Mouse (Mus musculus): Measurements from ENCODE around the gene Polr3b.
A peak's percentile ranks its signal among the peaks of the same experiment; 100 is the strongest.

Gene Polr3b

GRCm38 (mm10) chr10:84621826-84622790, at the start of gene Polr3b:
Gene Polr3b (plus strand): TSS chr10:84622292.
- peak; percentile 95 to 96 for DNase-seq

- DNase-seq = no peak
These were observed 48.2 kb upstream of the Polr3b start for GRCm38 (mm10) chr10:84573671-84574420.

- DNase-seq = no peak
These were observed 46.1 kb upstream of the Polr3b start for GRCm38 (mm10) chr10:84576029-84576394.

DNA sequence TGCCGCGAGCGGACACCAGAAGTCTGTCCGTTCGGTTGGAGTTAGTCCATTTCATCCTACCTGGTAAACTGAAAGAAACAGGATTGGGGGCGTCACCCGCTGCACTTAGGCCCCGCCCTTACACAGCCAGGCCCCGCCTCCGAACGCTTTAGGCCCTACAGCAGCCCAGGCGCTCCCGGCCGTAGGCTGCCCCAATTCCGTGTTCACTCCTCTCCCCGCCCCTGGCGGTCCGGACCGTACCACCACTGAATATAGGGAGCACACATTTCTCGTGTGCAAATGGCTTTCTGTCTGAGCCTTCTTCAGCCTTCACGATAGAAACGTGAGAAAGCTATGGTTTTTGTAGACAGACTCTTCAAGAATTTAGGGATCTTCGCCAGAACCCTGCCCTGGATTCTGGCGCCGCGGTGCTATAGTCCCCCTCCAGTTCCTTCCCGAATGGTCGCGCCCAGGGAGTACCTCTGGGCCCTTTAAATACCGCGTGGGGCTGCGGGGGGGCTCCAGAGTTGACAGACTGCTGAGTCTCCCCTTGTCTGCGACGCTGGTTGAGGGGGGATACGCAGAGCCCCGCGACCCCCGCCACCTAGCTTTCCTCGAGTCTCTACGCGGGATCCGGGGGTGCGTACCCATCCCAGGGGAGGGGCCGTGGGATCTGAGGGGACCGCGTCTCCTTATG, 45.6 kb upstream of the Polr3b start, which contains the start of gene Tcp11l2:
Gene Tcp11l2, plus strand, starts transcription at position 232 of the 676 bp plus-strand sequence.
- DNase-seq = peak; percentile 95 to 96

GRCm38 (mm10) chr10:84577071-84577727, 44.9 kb upstream of the Polr3b start:
- peak; percentile 82 to 88 for DNase-seq

- no peak for DNase-seq
These were observed 43.4 kb upstream of the Polr3b start for GRCm38 (mm10) chr10:84578738-84579137.

DNA sequence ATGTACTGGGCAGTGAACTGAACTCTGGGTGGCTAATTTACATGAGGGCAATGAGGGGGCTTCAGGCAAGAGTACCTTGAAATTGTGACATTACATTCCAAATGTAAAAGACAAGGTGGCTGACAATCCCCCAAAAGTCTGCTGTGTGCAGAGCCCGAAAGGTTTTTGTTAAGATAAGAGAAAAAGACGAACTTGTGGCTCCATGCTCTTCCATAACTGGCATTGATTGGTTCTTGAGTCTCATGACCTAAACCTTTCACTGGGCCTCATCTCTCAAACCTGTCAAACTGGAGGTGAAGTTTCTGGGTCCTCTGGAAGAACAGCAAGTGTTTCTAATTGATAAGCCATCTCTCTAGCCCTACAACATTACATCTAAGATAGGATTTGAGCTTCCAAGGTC, 42.6 kb upstream of the Polr3b start:
- DNase-seq = no peak

DNA sequence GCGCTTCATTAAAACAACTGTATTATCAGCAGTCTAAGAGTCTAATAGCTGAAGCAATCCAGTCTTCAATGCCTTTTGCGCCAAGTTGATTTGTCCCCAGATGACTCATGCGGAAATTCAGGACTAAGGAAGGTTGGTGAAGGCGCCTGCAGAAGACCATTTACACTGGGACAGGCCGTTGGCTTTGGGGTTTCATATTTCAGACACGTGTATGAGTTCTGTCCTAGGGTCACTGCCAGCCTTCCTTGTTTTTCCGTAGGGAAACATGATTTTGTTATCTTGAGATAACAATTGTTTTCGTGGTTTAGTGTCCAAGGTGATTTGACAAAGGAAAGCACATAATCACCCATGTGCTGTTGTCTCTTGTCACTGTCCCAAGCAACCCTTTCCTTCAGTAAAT, 40.9 kb upstream of the Polr3b start:
- DNase-seq = no peak

DNA sequence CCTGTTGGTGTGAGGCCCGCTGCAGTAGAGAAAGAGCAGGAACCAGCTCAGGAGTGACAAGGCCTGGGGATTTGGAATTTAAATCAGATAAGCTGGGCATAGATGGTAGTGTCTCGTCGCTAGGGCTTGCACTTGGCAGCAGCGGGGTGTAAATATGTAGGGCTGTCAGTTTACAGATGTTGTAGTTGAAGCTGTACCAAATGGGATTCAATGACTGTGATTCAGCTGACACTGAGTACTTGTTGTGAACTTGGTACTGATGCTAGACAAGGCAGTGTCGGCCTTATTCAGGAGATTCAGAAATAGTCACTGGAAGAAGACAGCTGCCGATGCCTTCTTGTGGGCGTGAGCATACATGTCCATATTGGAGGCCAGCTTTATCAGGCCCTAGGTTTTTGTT, 39.9 kb upstream of the Polr3b start:
- DNase-seq = no peak

DNA sequence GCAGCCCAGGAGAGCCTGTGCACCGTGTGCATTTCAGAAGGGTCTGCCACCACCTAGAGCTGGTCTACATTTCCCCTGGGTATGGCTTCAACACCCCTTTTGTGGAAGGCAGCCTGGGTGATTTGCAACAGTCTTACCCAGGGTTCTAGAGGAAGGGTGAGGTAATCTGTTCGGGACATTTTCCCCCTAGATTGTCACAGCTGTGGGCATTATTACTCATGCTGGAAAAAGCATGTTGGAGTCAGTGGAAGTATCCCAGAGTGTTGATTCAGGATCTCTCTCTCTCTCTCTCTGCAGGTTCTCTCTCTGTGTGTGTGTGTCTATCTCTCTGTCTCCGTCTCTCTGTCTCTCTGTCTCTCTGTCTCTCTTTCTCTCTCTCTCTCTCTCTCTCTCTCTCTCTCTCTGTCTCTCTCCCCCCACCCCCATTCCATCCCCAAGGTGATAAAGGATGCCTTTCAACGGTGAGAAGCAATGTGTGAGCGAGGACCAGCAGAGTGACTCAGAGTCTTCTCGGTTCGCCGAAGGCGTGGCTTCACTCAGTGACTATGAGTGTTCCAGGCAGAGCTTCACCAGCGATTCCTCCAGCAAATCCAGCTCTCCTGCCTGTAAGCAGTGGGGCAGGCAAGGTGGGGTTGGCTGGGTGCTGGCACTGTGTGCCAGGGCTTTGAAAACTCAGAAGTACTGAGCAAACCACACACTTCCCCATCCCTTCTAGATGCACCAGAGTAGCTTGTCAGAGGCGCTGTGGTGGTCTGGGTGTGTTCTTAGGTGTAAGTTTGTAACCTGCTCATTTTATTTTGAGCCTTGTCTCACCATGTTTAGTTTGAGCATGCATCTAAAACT, 37.4 kb upstream of the Polr3b start:
- DNase-seq = no peak

GRCm38 (mm10) chr10:84585294-84585650, 36.8 kb upstream of the Polr3b start:
- no peak for DNase-seq

DNA sequence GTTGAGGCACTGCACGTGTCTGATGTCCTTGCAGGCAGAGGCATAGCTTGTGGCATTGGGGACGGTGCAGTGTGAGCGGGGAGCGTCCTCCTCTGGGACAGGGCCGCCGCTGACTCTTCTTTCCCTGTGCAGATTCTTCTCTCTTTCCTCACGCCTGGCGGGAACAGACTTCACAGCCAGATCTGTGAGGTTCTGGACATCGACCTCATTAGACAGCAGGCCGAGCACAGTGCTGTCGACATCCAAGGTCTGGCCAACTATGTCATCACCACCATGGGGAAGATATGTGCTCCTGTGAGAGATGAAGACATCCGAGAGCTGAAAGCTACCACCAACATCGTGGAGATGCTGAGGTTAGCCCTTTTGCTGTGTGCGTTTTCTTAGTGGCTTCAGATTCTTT, 31.1 kb upstream of the Polr3b start:
- no peak for DNase-seq

DNA sequence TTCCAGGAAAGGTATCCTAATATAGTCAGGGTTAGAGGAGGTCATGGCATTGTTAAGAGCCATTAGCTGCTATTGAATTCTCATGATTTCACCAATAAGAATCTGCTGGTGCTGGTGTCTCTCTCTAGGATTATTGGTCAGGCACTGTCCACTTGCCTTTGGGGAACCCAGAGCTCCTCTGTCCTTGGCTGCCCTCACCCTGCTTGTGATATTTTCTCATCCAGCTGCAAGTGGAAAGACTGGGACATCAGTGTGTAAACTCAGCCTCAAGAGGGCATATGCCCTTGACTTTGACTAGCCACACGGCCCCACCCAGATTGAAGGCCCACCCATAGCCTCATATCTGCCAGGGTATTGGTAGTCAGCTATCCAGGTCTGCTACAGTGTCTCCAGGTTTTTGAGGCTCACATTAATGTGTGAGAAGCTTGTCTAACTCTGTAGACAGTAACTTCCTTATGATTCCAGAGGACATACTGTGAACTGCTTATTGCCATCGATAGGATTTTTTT, 30.4 kb upstream of the Polr3b start:
- DNase-seq = no peak

DNA sequence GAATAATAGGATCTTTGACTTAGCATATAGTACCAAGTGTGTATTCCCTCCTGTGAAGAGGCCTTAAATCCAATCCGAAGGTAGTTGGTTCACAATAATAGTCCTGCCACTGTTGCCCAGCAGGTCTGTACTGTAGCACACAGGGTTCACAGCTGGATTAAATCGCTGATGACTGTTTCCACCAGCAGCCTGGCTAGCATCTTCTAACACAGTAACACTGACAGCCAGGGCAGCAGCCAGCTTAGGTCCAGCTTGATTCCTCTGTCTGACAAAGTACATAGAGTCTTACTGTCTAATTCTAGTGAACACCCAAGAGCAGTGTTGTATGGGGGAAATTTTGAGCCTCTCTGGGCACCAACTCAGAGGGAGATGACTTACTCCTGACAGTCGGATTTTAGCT, 29.3 kb upstream of the Polr3b start:
- DNase-seq = no peak

- peak in 1 of 2 experiments; percentile 8 for DNase-seq
These were observed 24.8 kb upstream of the Polr3b start for GRCm38 (mm10) chr10:84597127-84597785.

- no peak for DNase-seq
These were observed 23.9 kb upstream of the Polr3b start for GRCm38 (mm10) chr10:84598172-84598571.

DNA sequence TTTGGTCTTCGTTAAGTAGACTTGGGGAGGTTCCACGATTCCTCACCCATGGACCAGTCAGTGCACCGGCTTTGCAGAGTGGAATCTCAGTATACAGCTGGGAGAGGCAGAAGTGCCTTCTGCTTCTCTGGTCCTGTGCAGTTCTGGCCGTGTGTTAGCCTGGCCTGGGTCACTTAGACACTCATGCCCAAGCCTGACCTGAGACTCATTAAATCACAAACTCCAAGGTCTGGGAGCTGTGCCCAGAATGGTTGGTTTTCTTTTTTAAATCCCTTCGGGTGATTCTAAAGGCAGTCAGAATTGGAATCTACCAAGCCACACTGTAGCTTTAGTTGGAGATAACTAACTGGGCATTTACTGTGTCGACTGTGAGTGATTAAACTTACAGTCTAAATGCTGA, 22.0 kb upstream of the Polr3b start:
- DNase-seq = no peak

GRCm38 (mm10) chr10:84604335-84604734, 17.8 kb upstream of the Polr3b start:
- no peak for DNase-seq

GRCm38 (mm10) chr10:84608361-84608760, 13.7 kb upstream of the Polr3b start:
- DNase-seq = no peak

- no peak for DNase-seq
These were observed 11.8 kb upstream of the Polr3b start for GRCm38 (mm10) chr10:84610324-84610723.

- DNase-seq = no peak
These were observed 11.3 kb upstream of the Polr3b start for GRCm38 (mm10) chr10:84610783-84611182.

All from cerebellum, postnatal 10 days (tissue).